Mouse (Mus musculus) heart, embryonic 11.5 days (tissue): Measurements from ENCODE around the gene Lpp. TPM values are rescaled to one million over a fixed set of nuclear protein-coding genes. Genes with fewer than 3 reads are reported as not detected.

ENCODE experiments used
- ATAC-seq: fragments of 200-750 bp; cut with Nextera tagmentation; replicated peaks from 2 replicates; pipeline ENCODE4 v1.8.0; 2017; ENCODE audit warnings: moderate library complexity; ENCODE audit not compliant: insufficient number of reproducible peaks, low FRiP score, low TSS enrichment
- H3K27ac ChIP-seq: fragments of 300-500 bp; sonication (generic); 2 replicates; pipeline ENCODE4 v1.5.1; 2014; ENCODE audit warnings: mild to moderate bottlenecking, low read depth, low read length
- H3K27me3 ChIP-seq: fragments of 300-500 bp; sonication (generic); 2 replicates; pipeline ENCODE4 v1.6.1; 2014; ENCODE audit warnings: mild to moderate bottlenecking, low read length, mixed read lengths; ENCODE audit not compliant: control insufficient read depth, insufficient read depth
- H3K36me3 ChIP-seq: fragments of 300-500 bp; sonication (generic); 2 replicates; pipeline ENCODE4 v1.6.1; 2014; ENCODE audit warnings: mild to moderate bottlenecking, low read length, moderate library complexity, mixed read lengths; ENCODE audit not compliant: control insufficient read depth, insufficient read depth
- H3K4me1 ChIP-seq: fragments of 300-500 bp; sonication (generic); 2 replicates; pipeline ENCODE4 v1.6.1; 2014; ENCODE audit warnings: low read length; ENCODE audit not compliant: control insufficient read depth, insufficient read depth
- H3K4me2 ChIP-seq: fragments of 300-500 bp; sonication (generic); 2 replicates; pipeline ENCODE4 v1.6.1; 2014; ENCODE audit warnings: mild to moderate bottlenecking, moderate library complexity
- H3K4me3 ChIP-seq: fragments of 300-500 bp; sonication (generic); 2 replicates; pipeline ENCODE4 v1.5.1; 2014; ENCODE audit warnings: low read depth, low read length
- H3K9ac ChIP-seq: fragments of 300-500 bp; sonication (generic); 2 replicates; pipeline ENCODE4 v1.6.1; 2014; ENCODE audit warnings: mild to moderate bottlenecking, low read depth, low read length, moderate library complexity
- H3K9me3 ChIP-seq: fragments of 300-500 bp; sonication (generic); replicated peaks from 2 replicates; pipeline ENCODE4 v1.6.1; 2016; ENCODE audit warnings: low read length; ENCODE audit not compliant: control insufficient read depth
- WGBS: fragments of 180-500 bp; shearing (Covaris S2); extraction: QIAGEN DNeasy Blood & Tissue Kit; methylation state at CpG from one replicate; pipeline ENCODE4 v1.1.7; 2014; ENCODE audit not compliant: insufficient replicate concordance; 5-methylcytosine and 5-hydroxymethylcytosine counted together
- polyA plus RNA-seq: library from polyadenylated mRNA; unstranded; fragments of >200 nt; fragmentation: Nextera tagmentation; extraction: Ambion mirVana; gene quantifications from 2 replicates; pipeline ENCODE4 v1.2.1, GENCODE M21; 2014

Lpp gene
- polyA plus RNA-seq, 1 experiment from 2014 or later: 59.2 TPM

GRCm38 (mm10) chr16:24470601-24471000 lies 77.3 kb downstream of the Lpp start:
- no peak overlapping the region for H3K4me2 ChIP-seq
- H3K36me3 ChIP-seq: no peaks in the 10 kb centered on the region
- no peaks in the 10 kb centered on the region for H3K27me3 ChIP-seq
- H3K9ac ChIP-seq: no peak overlapping the region
- H3K27ac ChIP-seq: no peak overlapping the region
- H3K9me3 ChIP-seq: no peaks in the 10 kb centered on the region
- H3K4me3 ChIP-seq: no peak overlapping the region
- ATAC-seq: no peak
- 80% methylated on average over 1 of the region's 1 CpGs for WGBS
- H3K4me1 ChIP-seq: peaks cover 14% of the 10 kb centered on the region

- Histone ChIP-seq H3K4me1 (peaks cover 18% of the 10 kb centered on the region), H3K9ac (no peak overlapping the region), H3K27ac (no peak overlapping the region), H3K4me2 (no peak overlapping the region), H3K4me3 (no peak overlapping the region), H3K9me3 (no peaks in the 10 kb centered on the region), H3K27me3 (no peaks in the 10 kb centered on the region), H3K36me3 (no peaks in the 10 kb centered on the region)
- WGBS: 79% methylated on average over 4 of the region's 4 CpGs
- ATAC-seq: no peak
Observed at GRCm38 (mm10) chr16:24471029-24471428, 77.7 kb downstream of the Lpp start.

GRCm38 (mm10) chr16:24471801-24472200 lies 78.5 kb downstream of the Lpp start:
- peaks cover 21% of the 10 kb centered on the region for H3K4me1 ChIP-seq
- no peak overlapping the region for H3K9ac ChIP-seq
- H3K27me3 ChIP-seq: no peaks in the 10 kb centered on the region
- 83% methylated on average over 1 of the region's 1 CpGs for WGBS
- H3K36me3 ChIP-seq: no peaks in the 10 kb centered on the region
- no peaks in the 10 kb centered on the region for H3K9me3 ChIP-seq
- H3K4me2 ChIP-seq: no peak overlapping the region
- H3K27ac ChIP-seq: no peak overlapping the region
- no peak overlapping the region for H3K4me3 ChIP-seq
- no peak for ATAC-seq

GRCm38 (mm10) chr16:24473966-24474365 lies 80.7 kb downstream of the Lpp start:
- Histone ChIP-seq H3K4me3 (no peak overlapping the region), H3K9me3 (no peaks in the 10 kb centered on the region), H3K9ac (no peak overlapping the region), H3K4me1 (peaks cover 28% of the 10 kb centered on the region), H3K36me3 (no peaks in the 10 kb centered on the region), H3K27ac (no peak overlapping the region), H3K4me2 (no peak overlapping the region), H3K27me3 (no peaks in the 10 kb centered on the region)
- WGBS: 82% methylated on average over 3 of the region's 3 CpGs
- ATAC-seq: no peak

GRCm38 (mm10) chr16:24474781-24475180 lies 81.5 kb downstream of the Lpp start:
- H3K4me2 ChIP-seq: no peak overlapping the region
- H3K9ac ChIP-seq: no peak overlapping the region
- no peaks in the 10 kb centered on the region for H3K36me3 ChIP-seq
- H3K27ac ChIP-seq: no peak overlapping the region
- no peak for ATAC-seq
- H3K4me1 ChIP-seq: peaks cover 27% of the 10 kb centered on the region
- no peaks in the 10 kb centered on the region for H3K27me3 ChIP-seq
- 51% methylated on average over 6 of the region's 6 CpGs for WGBS
- H3K4me3 ChIP-seq: no peak overlapping the region
- H3K9me3 ChIP-seq: no peaks in the 10 kb centered on the region

GRCm38 (mm10) chr16:24475305-24475947 lies 82.1 kb downstream of the Lpp start:
- Histone ChIP-seq H3K27me3 (no peaks in the 10 kb centered on the region), H3K4me2 (no peak overlapping the region), H3K27ac (no peak overlapping the region), H3K4me1 (peaks cover 27% of the 10 kb centered on the region), H3K9me3 (no peaks in the 10 kb centered on the region), H3K4me3 (no peak overlapping the region), H3K36me3 (no peaks in the 10 kb centered on the region), H3K9ac (no peak overlapping the region)
- 56% methylated on average over 8 of the region's 8 CpGs for WGBS
- no peak for ATAC-seq

- Histone ChIP-seq H3K27me3 (no peaks in the 10 kb centered on the region), H3K36me3 (no peaks in the 10 kb centered on the region), H3K9me3 (no peaks in the 10 kb centered on the region), H3K27ac (0 out of 2 replicates have a peak overlapping the region, but pooled peaks have one; percentile 2), H3K4me2 (no peak overlapping the region), H3K9ac (no peak overlapping the region), H3K4me1 (peaks cover 27% of the 10 kb centered on the region), H3K4me3 (no peak overlapping the region)
- no peak for ATAC-seq
- 26% methylated on average over 3 of the region's 3 CpGs for WGBS
Observed at GRCm38 (mm10) chr16:24476911-24477401, 83.6 kb downstream of the Lpp start.

GRCm38 (mm10) chr16:24478006-24478405 lies 84.7 kb downstream of the Lpp start:
- peaks cover 27% of the 10 kb centered on the region for H3K4me1 ChIP-seq
- H3K9ac ChIP-seq: no peak overlapping the region

GRCm38 (mm10) chr16:24478851-24479250 lies 85.5 kb downstream of the Lpp start:
- H3K27ac ChIP-seq: no peak overlapping the region
- whole genome bisulfite sequencing: 93% methylated on average over 4 of the region's 4 CpGs
- H3K36me3 ChIP-seq: no peaks in the 10 kb centered on the region
- no peak for ATAC-seq
- H3K4me3 ChIP-seq: no peak overlapping the region
- H3K4me2 ChIP-seq: no peak overlapping the region
- H3K9me3 ChIP-seq: no peaks in the 10 kb centered on the region
- no peaks in the 10 kb centered on the region for H3K27me3 ChIP-seq
- H3K4me1 ChIP-seq: peaks cover 27% of the 10 kb centered on the region
- H3K9ac ChIP-seq: no peak overlapping the region

More at GRCm38 (mm10) chr16:24478006-24478405, 84.7 kb downstream of the Lpp start:
- Histone ChIP-seq H3K36me3 (no peaks in the 10 kb centered on the region), H3K27me3 (no peaks in the 10 kb centered on the region), H3K27ac (no peak overlapping the region), H3K9me3 (no peaks in the 10 kb centered on the region), H3K4me3 (no peak overlapping the region), H3K4me2 (no peak overlapping the region)
- no peak for ATAC-seq
- 54% methylated on average over 1 of the region's 1 CpGs for WGBS
